Mouse (Mus musculus) C2C12 (cell line): ENCODE data around the gene Adam6a. TPM values are rescaled to one million over a fixed set of nuclear protein-coding genes. Genes with fewer than 3 reads are reported as not detected.
"Not testable (repeated sequence)": the region's sequence is repeated elsewhere in the genome, so short reads cannot be mapped to it uniquely, and the experiment has no call there.

Experiments used
- H3K27me3 ChIP-seq: one replicate; pipeline ENCODE4 v1.6.1; 2011; ENCODE audit not compliant: control insufficient read depth, insufficient read depth, insufficient read length
- H3K36me3 ChIP-seq: one replicate; pipeline ENCODE4 v1.6.1; 2011; ENCODE audit not compliant: control insufficient read depth, insufficient read depth
- H3K4me3 ChIP-seq: one replicate; pipeline ENCODE4 v1.5.1; 2011; ENCODE audit warnings: mild to moderate bottlenecking, control low read depth; ENCODE audit not compliant: poor library complexity, insufficient read depth, severe bottlenecking
- H3K79me2 ChIP-seq: one replicate; pipeline ENCODE4 v1.6.1; 2011; ENCODE audit not compliant: control insufficient read depth, insufficient read depth
- H3K79me3 ChIP-seq: one replicate; pipeline ENCODE4 v1.6.1; 2011; ENCODE audit warnings: low read depth, control low read depth
- H3ac ChIP-seq: one replicate; pipeline ENCODE3; 2011; ENCODE audit warnings: low read depth; ENCODE audit not compliant: control insufficient read depth, insufficient read length
- CEBPB ChIP-seq: IDR thresholded peaks from one replicate; pipeline ENCODE4 v1.6.1; 2011; ENCODE audit warnings: low read depth, mild to moderate bottlenecking, control low read depth, moderate library complexity
- CTCF ChIP-seq: IDR thresholded peaks from one replicate; pipeline ENCODE4 v1.5.1; 2011; ENCODE audit not compliant: control insufficient read depth, insufficient read depth, insufficient read length
- FOSL1 ChIP-seq: IDR thresholded peaks from one replicate; pipeline ENCODE4 v1.8.0; 2011; ENCODE audit warnings: mild to moderate bottlenecking, low read length; ENCODE audit not compliant: poor library complexity, insufficient read depth, severe bottlenecking
- MAX ChIP-seq: IDR thresholded peaks from one replicate; pipeline ENCODE4 v1.6.1; 2011; ENCODE audit warnings: mild to moderate bottlenecking, control low read depth
- MYOD1 ChIP-seq: IDR thresholded peaks from one replicate; pipeline ENCODE4 v1.6.1; 2011; ENCODE audit warnings: low read depth; ENCODE audit not compliant: control insufficient read depth, insufficient read length
- MYOG ChIP-seq: IDR thresholded peaks from one replicate; pipeline ENCODE4 v1.6.1; 2011; ENCODE audit not compliant: control insufficient read depth, insufficient read length; ENCODE audit errors: extremely low read depth
- USF1 ChIP-seq: IDR thresholded peaks from one replicate; pipeline ENCODE4 v1.6.1; 2011; ENCODE audit warnings: low read depth, mild to moderate bottlenecking, control low read depth, moderate library complexity
- long read RNA-seq, 2 experiments: library from polyadenylated mRNA; unstranded; transcript quantifications; one replicate each; pipeline ENCODE4 v2.0.0; 2019 to 2020
- polyA plus RNA-seq: library from polyadenylated mRNA; unstranded; fragments of >200 nt; fragmentation: generic; extraction: Trizol; gene quantifications from one replicate; pipeline ENCODE4 v1.2.1, GENCODE M21; 2012; ENCODE audit warnings: missing spikeins

Adam6a gene
- not detected for polyA plus RNA-seq
- long read RNA-seq, experiment 1: 0 reads
- long read RNA-seq, experiment 2: 0 reads

DNA sequence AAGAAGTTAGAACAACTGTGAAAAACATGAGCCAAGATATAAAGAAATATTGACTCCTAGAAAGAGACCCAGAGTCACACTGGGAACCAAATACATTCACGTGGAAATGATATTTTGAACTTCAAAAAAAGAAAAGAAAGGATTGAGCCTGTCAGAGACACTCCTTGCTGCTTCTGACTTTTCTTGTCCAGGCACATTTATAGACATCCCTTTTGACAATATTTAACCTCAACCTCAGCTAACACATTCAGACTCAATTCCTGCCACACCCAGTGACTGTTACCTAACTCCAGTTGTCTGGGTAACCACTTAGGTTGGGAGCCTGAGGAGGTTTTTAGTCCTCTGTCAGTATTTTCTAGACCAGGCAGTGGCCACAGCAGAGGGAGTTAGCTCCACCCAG is at the start of gene Adam6a:
Adam6a (plus strand) TSS at position 301 of the 400 bp plus-strand sequence.
- H3K27me3 ChIP-seq, H3K79me3 ChIP-seq, H3K79me2 ChIP-seq, H3ac ChIP-seq, H3K4me3 ChIP-seq, H3K36me3 ChIP-seq: not testable (repeated sequence)

DNA sequence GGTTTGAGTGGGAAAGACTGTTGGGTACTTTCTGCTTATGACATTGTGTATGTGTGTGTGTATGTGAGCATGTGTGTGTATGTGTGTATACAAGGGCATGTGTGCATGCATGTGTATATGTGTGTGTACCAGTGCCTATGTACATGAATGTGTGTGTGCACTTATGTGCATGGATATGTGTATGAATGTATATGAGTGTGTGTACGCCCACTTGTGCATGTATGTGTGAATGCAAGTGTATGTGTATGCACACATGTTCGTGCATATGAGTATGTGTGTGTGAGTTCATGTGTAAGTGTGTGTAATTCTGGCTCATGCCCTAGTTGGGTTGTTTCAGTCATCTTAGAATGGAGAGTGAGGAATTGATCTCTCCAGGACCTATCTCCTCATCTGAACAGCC is 17.8 kb upstream of the Adam6a start:
- Histone ChIP-seq H3ac (no peak overlapping the region), H3K36me3 (no peaks in the 10 kb centered on the region)

DNA sequence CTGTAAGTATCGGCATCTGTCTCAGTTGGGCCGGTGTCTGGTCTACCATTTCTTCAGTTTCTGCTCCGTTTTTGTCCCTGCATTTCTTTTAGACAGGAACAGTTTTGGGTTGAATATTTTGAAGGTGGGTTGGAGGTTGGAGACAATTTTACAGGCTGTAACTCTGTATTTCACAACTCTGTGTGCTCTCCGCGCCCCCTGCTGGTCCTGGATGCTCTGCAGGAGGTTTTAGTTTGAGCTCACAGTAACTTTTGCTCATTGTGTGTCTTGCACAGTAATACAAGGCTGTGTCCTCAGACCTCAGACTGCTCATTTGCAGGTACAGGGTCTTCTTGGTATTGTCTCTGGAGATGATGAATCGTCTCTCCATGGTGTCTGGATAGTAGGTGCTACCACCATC is 34.5 kb downstream of the Adam6a start:
- H3K4me3 ChIP-seq: no peak overlapping the region
- H3ac ChIP-seq: no peak overlapping the region
- TF ChIP-seq CEBPB (peak; percentile 26), MYOD1 (no peak), FOSL1 (no peak)
- H3K79me2 ChIP-seq: no peaks in the 10 kb centered on the region
- no peaks in the 10 kb centered on the region for H3K27me3 ChIP-seq
- H3K79me3 ChIP-seq: no peaks in the 10 kb centered on the region
- no peaks in the 10 kb centered on the region for H3K36me3 ChIP-seq

More for the DNA sequence above, 17.8 kb upstream of the Adam6a start:
- Histone ChIP-seq H3K4me3 (no peak overlapping the region), H3K27me3 (no peaks in the 10 kb centered on the region), H3K79me3 (no peaks in the 10 kb centered on the region), H3K79me2 (no peaks in the 10 kb centered on the region)
- TF ChIP-seq CEBPB (no peak), FOSL1 (no peak), CTCF (no peak), MYOG (no peak), USF1 (no peak)

DNA sequence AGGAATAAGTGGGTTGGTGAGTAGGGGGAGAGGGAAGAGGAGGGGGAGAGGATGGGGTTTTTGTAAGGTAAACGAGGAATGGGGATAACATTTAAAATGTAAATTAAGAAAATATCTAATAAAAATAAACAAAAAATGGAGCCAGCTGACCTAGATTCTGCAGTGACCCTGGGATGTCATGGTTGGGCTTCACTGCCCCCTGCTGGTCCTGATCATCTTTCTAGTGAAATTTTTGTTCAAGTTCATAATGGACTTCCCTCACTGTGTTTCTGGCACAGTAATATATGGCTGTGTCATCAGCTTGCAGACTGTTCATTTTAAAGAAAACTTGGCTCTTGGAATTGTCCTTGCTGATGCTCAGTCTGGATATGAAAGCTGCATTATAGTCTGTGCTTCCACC is 44.3 kb downstream of the Adam6a start:
- no peak overlapping the region for H3K4me3 ChIP-seq
- no peaks in the 10 kb centered on the region for H3K79me2 ChIP-seq
- H3K36me3 ChIP-seq: no peaks in the 10 kb centered on the region
- H3K79me3 ChIP-seq: no peaks in the 10 kb centered on the region
- no peak for TF ChIP-seq USF1
- no peak for TF ChIP-seq MYOD1
- no peak for TF ChIP-seq CTCF
- TF ChIP-seq MAX: no peak
- TF ChIP-seq MYOG: no peak
- no peak for TF ChIP-seq CEBPB
- TF ChIP-seq FOSL1: no peak
- H3ac ChIP-seq: no peak overlapping the region
- no peaks in the 10 kb centered on the region for H3K27me3 ChIP-seq

Other genes starting within 250 kb of the Adam6a start
- gene Adam6b, start 54.4 kb upstream of the Adam6a start, polyA plus RNA-seq: not detected